Mouse (Mus musculus) cerebellum, adult 9-11 months (tissue): Measurements from ENCODE around the gene Ankmy1.

Source experiments
- DNase-seq: peaks from one replicate; pipeline ENCODE4 v3.0.0; 2022

Ankmy1 gene

GRCm38 (mm10) chr1:92814319-92814718 is 88.4 kb downstream of the Ankmy1 start:
- no peak for DNase-seq
